Mouse (Mus musculus) ES-Bruce4 (cell line): ENCODE results near the gene Yars2. TPM values are rescaled to one million over a fixed set of nuclear protein-coding genes. Genes with fewer than 3 reads are reported as not detected.
"Not testable (repeated sequence)": the region's sequence is repeated elsewhere in the genome, so short reads cannot be mapped to it uniquely, and the experiment has no call there.

Experiments
- H3K27ac ChIP-seq: 2 replicates; pipeline ENCODE4 v1.5.1; 2012; ENCODE audit warnings: low read length, inconsistent platforms; ENCODE audit not compliant: insufficient read depth
- H3K27me3 ChIP-seq: 2 replicates; pipeline ENCODE4 v1.6.1; 2012; ENCODE audit warnings: mild to moderate bottlenecking, low read length, inconsistent platforms; ENCODE audit not compliant: control insufficient read depth, poor library complexity, insufficient read depth, severe bottlenecking
- H3K36me3 ChIP-seq: 2 replicates; pipeline ENCODE4 v1.6.1; 2012; ENCODE audit warnings: inconsistent platforms, mild to moderate bottlenecking, low read length, moderate library complexity; ENCODE audit not compliant: control insufficient read depth, poor library complexity, insufficient read depth, severe bottlenecking
- H3K4me1 ChIP-seq: one replicate; pipeline ENCODE4 v1.8.1; 2011; ENCODE audit warnings: low read length; ENCODE audit not compliant: control insufficient read depth, insufficient read depth
- H3K4me3 ChIP-seq: 2 replicates; pipeline ENCODE4 v1.5.1; 2011; ENCODE audit warnings: low read depth, mild to moderate bottlenecking, low read length
- H3K9ac ChIP-seq: 2 replicates; pipeline ENCODE4 v1.6.1; 2012; ENCODE audit warnings: low read depth, mild to moderate bottlenecking, inconsistent platforms; ENCODE audit not compliant: poor library complexity, severe bottlenecking
- H3K9me3 ChIP-seq: replicated peaks from 2 replicates; pipeline ENCODE4 v1.6.1; 2012; ENCODE audit warnings: mild to moderate bottlenecking, low read length, inconsistent platforms; ENCODE audit not compliant: control insufficient read depth, poor library complexity, insufficient read depth, severe bottlenecking
- CTCF ChIP-seq: IDR thresholded peaks from one replicate; pipeline ENCODE4 v1.8.1; 2011; ENCODE audit warnings: low read depth, low read length
- EP300 ChIP-seq: IDR thresholded peaks from 2 replicates; pipeline ENCODE4 v1.6.1; 2011; ENCODE audit warnings: low read depth, low read length; ENCODE audit not compliant: insufficient read depth
- POLR2A ChIP-seq: IDR thresholded peaks from one replicate; pipeline ENCODE4 v1.8.1; 2011; ENCODE audit warnings: low read length; ENCODE audit not compliant: insufficient read depth
- polyA plus RNA-seq: library from polyadenylated mRNA; stranded (reverse); fragments of >200 nt; gene quantifications from 2 replicates; pipeline ENCODE4 v1.2.4, GENCODE M21; 2011; ENCODE audit warnings: low read depth; ENCODE audit not compliant: missing spikeins, insufficient read depth, insufficient read length

The Yars2 gene
- polyA plus RNA-seq, 1 experiment: 36.6 TPM

DNA sequence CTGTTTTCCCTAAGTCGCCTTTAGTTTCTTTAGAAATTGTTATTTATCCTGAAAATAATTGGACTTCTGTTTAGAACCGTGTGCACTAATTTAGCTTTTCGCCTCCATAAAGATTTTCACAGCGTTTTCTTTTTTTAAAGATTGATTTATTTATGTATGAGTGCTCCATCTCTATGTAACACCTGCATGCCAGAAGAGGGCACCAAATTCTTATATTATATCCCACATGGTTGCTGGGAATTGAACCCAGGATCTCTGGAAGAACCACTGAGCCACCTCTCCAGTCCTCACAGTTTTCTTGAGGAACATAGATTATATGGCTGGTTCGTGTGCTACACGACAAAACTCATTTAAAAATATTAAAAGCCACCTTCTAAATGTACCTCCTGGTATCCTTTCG is 1.1 kb downstream of the Yars2 start:
- no peaks in the 10 kb centered on the region for H3K9me3 ChIP-seq
- H3K36me3 ChIP-seq: peaks cover 32% of the 10 kb centered on the region
- peaks cover 2% of the 10 kb centered on the region for H3K4me1 ChIP-seq
- no peak for TF ChIP-seq POLR2A
- TF ChIP-seq CTCF: no peak
- TF ChIP-seq EP300: no peak
- H3K9ac ChIP-seq: peak overlapping the region; percentile 93
- peak overlapping the region; percentile 30 for H3K4me3 ChIP-seq
- H3K27me3 ChIP-seq: no peaks in the 10 kb centered on the region
- H3K27ac ChIP-seq: peak overlapping the region; percentile 53

DNA sequence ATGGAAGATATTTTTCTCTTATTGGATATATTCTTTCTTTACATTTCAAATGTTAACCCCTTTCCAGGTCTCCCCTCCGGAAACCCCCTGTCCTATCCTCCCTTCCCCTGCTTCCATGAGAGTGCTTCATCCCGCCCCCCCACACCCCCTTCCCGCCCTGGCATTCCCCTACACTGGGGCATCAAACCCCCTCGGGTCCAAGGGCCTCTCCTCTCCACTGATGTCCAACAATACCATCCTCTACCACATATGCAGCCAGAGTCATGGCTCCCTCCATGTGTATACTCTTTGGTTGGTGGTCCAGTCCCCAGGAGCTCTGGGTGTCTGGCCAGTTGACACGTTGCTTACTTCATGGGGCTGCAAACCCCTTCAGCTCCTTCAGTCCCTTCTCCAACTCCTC is 8.6 kb downstream of the Yars2 start:
- H3K4me1 ChIP-seq: no peaks in the 10 kb centered on the region
- no peak overlapping the region for H3K4me3 ChIP-seq
- no peaks in the 10 kb centered on the region for H3K27me3 ChIP-seq
- H3K27ac ChIP-seq: no peak overlapping the region
- TF ChIP-seq CTCF: no peak
- TF ChIP-seq POLR2A: no peak
- no peak for TF ChIP-seq EP300
- no peaks in the 10 kb centered on the region for H3K9me3 ChIP-seq
- no peak overlapping the region for H3K9ac ChIP-seq
- peaks cover 51% of the 10 kb centered on the region for H3K36me3 ChIP-seq

DNA sequence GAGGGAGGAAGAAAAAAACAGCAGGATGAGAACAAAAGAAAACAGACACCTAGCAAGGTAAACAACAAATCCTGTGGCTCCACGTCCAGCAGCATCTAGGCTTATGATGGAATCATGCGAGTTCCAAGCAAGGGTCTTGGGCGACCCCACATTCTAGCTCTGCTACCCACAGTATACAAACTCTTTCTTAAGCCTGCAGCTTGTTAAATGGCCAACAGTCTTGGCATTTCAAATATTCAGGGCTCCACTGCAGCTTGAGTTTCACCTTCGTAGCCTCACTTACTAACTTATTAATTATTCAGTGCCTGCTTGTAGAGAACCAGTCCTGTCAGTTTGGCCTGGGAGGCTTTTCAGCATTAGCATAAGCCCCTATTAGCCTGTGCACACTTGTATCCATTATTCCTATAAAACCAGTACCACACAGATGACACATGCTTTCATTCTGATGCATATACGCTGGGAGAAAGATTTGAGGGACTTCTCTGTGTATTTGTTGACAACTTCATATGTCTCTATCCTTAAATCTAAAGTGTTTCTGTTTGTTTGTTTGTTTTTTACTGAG is 23.1 kb downstream of the Yars2 start:
- no peaks in the 10 kb centered on the region for H3K4me1 ChIP-seq
- H3K27me3 ChIP-seq: no peaks in the 10 kb centered on the region
- peaks cover 48% of the 10 kb centered on the region for H3K36me3 ChIP-seq
- TF ChIP-seq EP300 (no peak), POLR2A (no peak), CTCF (no peak)
- no peak overlapping the region for H3K4me3 ChIP-seq
- H3K9me3 ChIP-seq: no peaks in the 10 kb centered on the region
- no peak overlapping the region for H3K9ac ChIP-seq
- H3K27ac ChIP-seq: no peak overlapping the region

DNA sequence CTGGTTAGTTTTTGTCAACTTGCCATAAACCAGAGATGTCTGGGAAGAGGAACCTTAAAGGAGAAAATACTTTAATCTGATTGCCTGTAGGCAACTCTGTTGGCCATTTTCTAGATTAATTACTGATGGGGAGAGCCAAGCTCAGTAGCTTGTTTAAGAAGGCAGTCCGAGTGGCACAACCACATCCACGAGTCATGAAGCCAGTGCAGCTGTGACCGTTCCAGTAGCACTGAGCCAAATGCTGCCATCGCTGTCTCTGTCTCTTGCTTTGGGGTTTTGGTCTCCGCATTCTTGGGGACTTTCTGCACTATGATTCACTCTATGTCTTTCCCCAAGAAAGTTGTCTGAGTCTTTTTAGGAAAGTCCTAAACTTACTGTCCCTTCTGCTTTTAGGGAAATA is 43.7 kb downstream of the Yars2 start:
- Histone ChIP-seq H3K36me3 (peaks cover 17% of the 10 kb centered on the region), H3K4me3 (no peak overlapping the region), H3K9me3 (no peaks in the 10 kb centered on the region), H3K9ac (no peak overlapping the region), H3K27ac (no peak overlapping the region), H3K27me3 (no peaks in the 10 kb centered on the region), H3K4me1 (no peaks in the 10 kb centered on the region)
- TF ChIP-seq POLR2A: no peak
- no peak for TF ChIP-seq EP300
- no peak for TF ChIP-seq CTCF

DNA sequence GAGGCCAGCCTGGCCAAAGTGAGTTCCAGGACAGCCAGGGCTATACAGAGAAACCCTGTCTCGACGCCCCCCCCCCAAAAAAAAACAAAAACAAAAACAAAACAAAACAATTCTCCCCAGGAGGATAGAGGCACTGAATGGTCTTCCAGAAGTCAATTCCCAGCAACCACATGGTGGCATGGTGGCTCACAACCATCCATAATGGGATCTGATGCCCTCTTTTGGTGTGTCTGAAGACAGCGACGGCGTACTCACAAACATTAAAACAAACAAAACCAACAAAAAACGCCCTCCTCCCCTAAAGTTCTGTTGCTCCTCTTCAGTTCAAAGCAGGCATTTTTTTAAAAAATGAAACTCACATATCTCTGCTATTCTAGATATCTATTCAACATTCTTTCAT is 55.1 kb downstream of the Yars2 start:
- peak overlapping the region; percentile 96 for H3K4me3 ChIP-seq
- peaks cover 4% of the 10 kb centered on the region for H3K9me3 ChIP-seq
- TF ChIP-seq POLR2A: no peak
- peak; percentile 23 for TF ChIP-seq CTCF
- H3K27me3 ChIP-seq: no peaks in the 10 kb centered on the region
- H3K4me1 ChIP-seq: no peaks in the 10 kb centered on the region
- peak overlapping the region; percentile 8 for H3K27ac ChIP-seq
- no peaks in the 10 kb centered on the region for H3K36me3 ChIP-seq
- peak overlapping the region; percentile 70 for H3K9ac ChIP-seq

DNA sequence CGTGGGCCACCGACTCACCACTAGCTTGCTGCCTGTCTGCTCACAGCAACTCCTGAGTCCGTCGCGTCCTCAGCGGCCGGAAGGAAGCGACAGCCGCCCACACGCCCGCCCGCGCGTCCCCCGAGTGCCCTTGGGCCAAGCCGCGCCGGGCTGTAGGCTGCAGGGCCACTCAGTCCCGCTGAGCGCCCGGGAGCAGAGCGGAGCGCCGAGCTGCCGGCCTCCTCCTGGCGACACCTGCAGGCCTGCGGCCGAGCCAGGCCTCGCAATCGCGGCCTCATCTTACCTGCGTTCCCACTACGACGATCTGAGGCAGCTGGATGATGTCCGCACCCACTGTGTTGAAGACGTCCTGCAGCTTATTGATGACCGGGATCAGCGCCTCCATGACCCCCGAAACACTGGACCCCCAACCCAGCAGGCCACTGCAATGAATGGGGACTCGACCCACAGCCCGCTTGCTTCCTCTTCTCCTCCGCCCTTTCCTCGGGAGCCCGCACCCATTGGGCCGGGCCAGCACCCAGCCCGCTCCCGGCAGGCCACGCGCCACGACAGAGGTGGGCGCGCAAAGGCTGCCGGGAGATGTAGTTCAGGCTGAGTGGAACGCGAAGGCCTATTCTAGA is 55.8 kb downstream of the Yars2 start, which contains the start of gene Dnm1l:
TSS of gene Dnm1l (minus strand) at position 479 of the 620 bp plus-strand sequence.
- Histone ChIP-seq H3K9me3 (no peaks in the 10 kb centered on the region; the same call in 1 of the 2 replicates), H3K4me3 (peak within 1 kb of the TSS; percentile 99), H3K36me3 (no peaks in the 10 kb centered on the region), H3K27me3 (no peaks in the 10 kb centered on the region), H3K27ac (peak within 1 kb of the TSS; percentile 53), H3K9ac (peak within 1 kb of the TSS; percentile 70), H3K4me1 (no peaks in the 10 kb centered on the region)
- TF ChIP-seq CTCF (no peak), POLR2A (peak; percentile 86), EP300 (no peak)

DNA sequence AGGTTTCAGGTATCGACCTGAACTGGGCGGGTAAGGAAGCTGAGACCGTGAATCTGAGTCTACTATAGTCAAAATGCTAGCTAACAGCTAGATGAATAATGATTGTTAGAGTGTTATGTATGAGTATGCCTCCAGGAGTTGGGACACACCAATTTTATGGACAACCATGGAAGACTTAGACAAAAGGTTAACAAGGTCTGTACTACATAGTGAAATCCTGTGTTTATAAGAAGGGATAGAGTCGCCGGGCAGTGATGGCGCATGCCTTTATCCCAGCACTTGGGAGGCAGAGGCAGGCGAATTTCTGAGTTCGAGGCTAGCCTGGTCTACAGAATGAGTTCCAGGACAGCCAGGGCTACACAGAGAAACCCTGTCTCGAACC is 56.3 kb downstream of the Yars2 start:
- H3K4me1 ChIP-seq, H3K27me3 ChIP-seq, H3K9me3 ChIP-seq, H3K36me3 ChIP-seq: not testable (repeated sequence)
- peak overlapping the region; percentile 46 for H3K4me3 ChIP-seq
- H3K27ac ChIP-seq: peak overlapping the region; percentile 28; the same call in 1 of the 2 replicates
- peak overlapping the region; percentile 70; the same call in 1 of the 2 replicates for H3K9ac ChIP-seq
